ENCODE assay signal across 23 mouse cellular contexts in the genomic region with DNA sequence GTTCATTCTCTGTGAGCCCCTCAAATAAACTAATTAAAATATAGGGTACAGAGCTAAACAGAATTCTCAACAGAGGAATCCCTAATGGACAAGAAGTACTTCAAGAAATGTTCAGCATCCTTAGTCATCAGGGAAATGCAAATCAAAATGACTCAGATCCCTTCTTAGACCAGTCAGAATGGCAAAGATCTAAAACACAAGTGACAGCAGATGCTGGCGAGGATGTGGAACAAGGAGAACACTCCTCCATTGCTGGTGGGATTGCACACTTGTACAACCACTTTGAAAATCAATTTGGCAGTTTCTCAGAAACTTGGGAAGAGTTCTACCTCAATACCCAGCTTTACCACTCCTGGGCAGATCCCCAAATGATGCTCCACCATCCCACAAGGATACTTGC. TPM values are rescaled to one million over a fixed set of nuclear protein-coding genes. Genes with fewer than 3 reads are reported as not detected.
DNase-seq lines count a peak whose midpoint lies in the region; ATAC-seq and TF ChIP-seq lines count a peak whose summit lies in the region.
"Had no signal": no experiment of that assay in that cellular context is flagged by ENCODE, and none has a peak within 500 bp of the region (broad histone marks: within the 10 kb centered on the region; RNA-seq: fewer than 3 reads in every experiment).

No protein-coding gene starts in this region.

- no peak overlapping the region for H3K4me3 ChIP-seq in midbrain, embryonic 11.5 days (ENCODE audit: low read depth, low read length)
- no peak overlapping the region for H3K4me3 ChIP-seq in midbrain, embryonic 13.5 days (replicated peaks)
- H3K4me3 ChIP-seq in intestine, embryonic 16.5 days (ENCODE audit: low read length): no peak overlapping the region
- no peak overlapping the region for H3K4me3 ChIP-seq in stomach, postnatal 0 days (ENCODE audit: low read depth, low read length)
- H3K4me3 ChIP-seq: embryonic facial prominence, embryonic 10.5 days; embryonic facial prominence, embryonic 12.5 days; forebrain, embryonic 13.5 days; forebrain, embryonic 15.5 days had no signal

- H3K9ac ChIP-seq in midbrain, embryonic 11.5 days (ENCODE audit: low read length): no peak overlapping the region
- H3K9ac ChIP-seq in midbrain, embryonic 13.5 days (replicated peaks): no peak overlapping the region
- no peak overlapping the region for H3K9ac ChIP-seq in intestine, embryonic 16.5 days (ENCODE audit: low read depth, low read length)
- H3K9ac ChIP-seq in stomach, postnatal 0 days (ENCODE audit: low read length): no peak overlapping the region
- H3K9ac ChIP-seq: embryonic facial prominence, embryonic 12.5 days; forebrain, embryonic 13.5 days; forebrain, embryonic 15.5 days; forebrain, postnatal 0 days had no signal

- no peak overlapping the region for H3K4me2 ChIP-seq in midbrain, embryonic 11.5 days
- H3K4me2 ChIP-seq in midbrain, embryonic 13.5 days (replicated peaks): no peak overlapping the region
- no peak overlapping the region for H3K4me2 ChIP-seq in intestine, embryonic 16.5 days (ENCODE audit: low read depth, low read length)
- no peak overlapping the region for H3K4me2 ChIP-seq in stomach, postnatal 0 days (replicated peaks; ENCODE audit: low read depth)
- H3K4me2 ChIP-seq: embryonic facial prominence, embryonic 12.5 days; forebrain, embryonic 13.5 days; forebrain, embryonic 15.5 days had no signal

- no peak overlapping the region for H3K27ac ChIP-seq in midbrain, embryonic 11.5 days (ENCODE audit: low read depth, low read length)
- H3K27ac ChIP-seq in midbrain, embryonic 13.5 days: no peak overlapping the region
- H3K27ac ChIP-seq in intestine, embryonic 16.5 days (ENCODE audit: low read length): no peak overlapping the region
- no peak overlapping the region for H3K27ac ChIP-seq in stomach, postnatal 0 days (replicated peaks)
- H3K27ac ChIP-seq: embryonic facial prominence, embryonic 10.5 days; embryonic facial prominence, embryonic 12.5 days; forebrain, embryonic 13.5 days; forebrain, embryonic 15.5 days had no signal

- ATAC-seq in frontal cortex, adult (ENCODE audit: low TSS enrichment): peak; percentile 62; the same call in 1 of the 2 replicates
- ATAC-seq in midbrain, embryonic 11.5 days (ENCODE audit: low FRiP score): no peak
- ATAC-seq in midbrain, embryonic 13.5 days: no peak
- ATAC-seq in intestine, embryonic 16.5 days: no peak
- ATAC-seq in stomach, postnatal 0 days (ENCODE audit: low FRiP score, low TSS enrichment): no peak
- ATAC-seq: forebrain, embryonic 13.5 days; forebrain, embryonic 15.5 days; forebrain, postnatal 0 days; Patski had no signal

- no peaks in the 10 kb centered on the region for H3K9me3 ChIP-seq in midbrain, embryonic 11.5 days (ENCODE audit: control insufficient read depth, low read length)
- no peaks in the 10 kb centered on the region for H3K9me3 ChIP-seq in midbrain, embryonic 13.5 days
- no peaks in the 10 kb centered on the region for H3K9me3 ChIP-seq in intestine, embryonic 16.5 days (ENCODE audit: control insufficient read depth, low read length)
- H3K9me3 ChIP-seq in stomach, postnatal 0 days (ENCODE audit: control insufficient read depth, low read length): no peaks in the 10 kb centered on the region
- H3K9me3 ChIP-seq: embryonic facial prominence, embryonic 10.5 days; embryonic facial prominence, embryonic 12.5 days; forebrain, embryonic 13.5 days; forebrain, embryonic 15.5 days; G1E had no signal

- H3K4me1 ChIP-seq in midbrain, embryonic 11.5 days (ENCODE audit: control insufficient read depth, insufficient read depth, low read length): no peaks in the 10 kb centered on the region
- H3K4me1 ChIP-seq in midbrain, embryonic 13.5 days (replicated peaks): no peaks in the 10 kb centered on the region
- H3K4me1 ChIP-seq in intestine, embryonic 16.5 days (ENCODE audit: control insufficient read depth, insufficient read depth, low read length): no peaks in the 10 kb centered on the region
- H3K4me1 ChIP-seq in stomach, postnatal 0 days (replicated peaks; ENCODE audit: control insufficient read depth, insufficient read depth): no peaks in the 10 kb centered on the region
- H3K4me1 ChIP-seq: embryonic facial prominence, embryonic 10.5 days; embryonic facial prominence, embryonic 12.5 days; forebrain, embryonic 13.5 days; forebrain, embryonic 15.5 days had no signal

- 90% methylated on average over 1 of the region's 1 CpGs for WGBS in midbrain, embryonic 11.5 days
- 86% methylated on average over 1 of the region's 1 CpGs for WGBS in midbrain, embryonic 13.5 days
- 97% methylated on average over 1 of the region's 1 CpGs for WGBS in intestine, embryonic 16.5 days
- 96% methylated on average over 1 of the region's 1 CpGs for WGBS in stomach, postnatal 0 days

- H3K36me3 ChIP-seq in midbrain, embryonic 11.5 days (ENCODE audit: control insufficient read depth, insufficient read depth, low read length): no peaks in the 10 kb centered on the region
- H3K36me3 ChIP-seq in midbrain, embryonic 13.5 days: peaks cover 7% of the 10 kb centered on the region; the same call in 1 of the 2 replicates
- no peaks in the 10 kb centered on the region for H3K36me3 ChIP-seq in intestine, embryonic 16.5 days (ENCODE audit: control insufficient read depth, insufficient read depth, low read length)
- H3K36me3 ChIP-seq in stomach, postnatal 0 days (ENCODE audit: control insufficient read depth, insufficient read depth, low read length): peaks cover 4% of the 10 kb centered on the region; the same call in 1 of the 2 replicates
- H3K36me3 ChIP-seq: forebrain, embryonic 15.5 days had no signal

- H3K27me3 ChIP-seq in midbrain, embryonic 11.5 days (ENCODE audit: control insufficient read depth, insufficient read depth, low read length): no peaks in the 10 kb centered on the region
- no peaks in the 10 kb centered on the region for H3K27me3 ChIP-seq in midbrain, embryonic 13.5 days
- no peaks in the 10 kb centered on the region for H3K27me3 ChIP-seq in intestine, embryonic 16.5 days (replicated peaks; ENCODE audit: control insufficient read depth, insufficient read depth, low read length)
- no peaks in the 10 kb centered on the region for H3K27me3 ChIP-seq in stomach, postnatal 0 days (ENCODE audit: control insufficient read depth, insufficient read depth, low read length)
- H3K27me3 ChIP-seq: embryonic facial prominence, embryonic 12.5 days; forebrain, embryonic 13.5 days; forebrain, embryonic 15.5 days; Patski had no signal

- TF ChIP-seq EP300 in stomach, postnatal 0 days (optimal IDR thresholded peaks at IDR 0.05): no peak

- TF ChIP-seq CTCF in stomach, postnatal 0 days (IDR thresholded peaks at IDR 0.05; ENCODE audit: low read depth): no peak

- DNase-seq in frontal cortex, postnatal 25 days (ENCODE audit: low spot score in 2 of 2): no peak
- DNase-seq in midbrain, embryonic 11.5 days (ENCODE audit: low spot score, missing footprints): peak; percentile 8
- DNase-seq in 3T3-L1 (ENCODE audit: low read depth, low spot score): peak; percentile 21
- DNase-seq in brain, adult 2 months (ENCODE audit: low read depth, low spot score): peak; percentile 53
- DNase-seq in stomach, postnatal 0 days (ENCODE audit: low spot score): no peak
- DNase-seq: adrenal gland, adult 2 months; adrenal gland, postnatal 10 days; adrenal gland, postnatal 25 days; cerebellum, adult 11-12 months; cerebellum, adult 2 months; cerebellum, adult 9-10 months; cerebellum, postnatal 10 days; cerebellum, postnatal 25 days; forebrain, postnatal 0 days had no signal

RNA-seq across cellular contexts. Expression of gene Depdc1b, which starts 57.1 kb away (rescaled TPM):
- polyA plus RNA-seq in midbrain, embryonic 11.5 days (2014; fragmentation: Nextera tagmentation; extraction: Ambion mirVana): 16.8 and 17.3 TPM in 2 replicates
- polyA plus RNA-seq in midbrain, embryonic 13.5 days (2015; fragmentation: Nextera tagmentation; extraction: Ambion mirVana): 5.7 TPM in 2 replicates
- 5.6 and 5.9 TPM in 2 replicates for polyA plus RNA-seq in intestine, embryonic 16.5 days (2015; fragmentation: Nextera tagmentation; extraction: Ambion mirVana)
- 1.2 and 1.5 TPM in 2 replicates for polyA plus RNA-seq in stomach, postnatal 0 days (2015; fragmentation: Nextera tagmentation; extraction: Ambion mirVana)

Comparison
In these comparisons a context has a peak if more than half of its experiments do, and no peak if none do; other contexts are left out.
1. DNase-seq: peak in midbrain, embryonic 11.5 days (single experiment), 3T3-L1 (single experiment) and brain, adult 2 months (single experiment); none in frontal cortex, postnatal 25 days (0 of 2) and stomach, postnatal 0 days (single experiment).